Mouse (Mus musculus) monocyte, adult 59 days (primary cell): ENCODE data around the gene Tlr8. TPM values are rescaled to one million over a fixed set of nuclear protein-coding genes. Genes with fewer than 3 reads are reported as not detected.

ENCODE experiments used
- total RNA-seq, 2 experiments: library from RNA; stranded (reverse); gene quantifications; one replicate each; pipeline ENCODE4 v1.2.4; 2023

The Tlr8 gene
- total RNA-seq, result 100 to 1,000 TPM; 110 to 146 TPM

GRCm38 (mm10) chrX:167264086-167264485 is at the start of gene Tlr8:
TSS of gene Tlr8 (minus strand) at chrX:167264329.

GRCm38 (mm10) chrX:167208978-167209754 is 55.0 kb downstream of the Tlr8 start, which contains the start of gene Tmsb4x:
TSS of gene Tmsb4x (minus strand) at chrX:167209315.

Other genes starting within 250 kb of the Tlr8 start
- gene Tmsb4x, start 55.0 kb downstream of the Tlr8 start, total RNA-seq, result 1,000 to 10,000 TPM; 6,260 to 6,672 TPM
- 100 to 1,000 TPM; 230 to 247 TPM for gene Tlr7, start 66.2 kb upstream of the Tlr8 start, total RNA-seq
- 10 to 100 TPM; 22.2 to 22.4 TPM for gene Prps2, start 118.4 kb upstream of the Tlr8 start, total RNA-seq